Mouse (Mus musculus): ENCODE data around the gene Abhd17a.

GRCm38 (mm10) chr10:80545590-80545989 lies 44.6 kb downstream of the Abhd17a start:
- TF ChIP-seq CTCF (IDR thresholded peaks at IDR 0.05; ENCODE audit: low read depth, low read length) = no peak
- no peak for TF ChIP-seq EP300 (IDR thresholded peaks at IDR 0.05; ENCODE audit: insufficient read depth, low read depth, low read length)
- no peak for TF ChIP-seq POLR2A (IDR thresholded peaks at IDR 0.05; ENCODE audit: insufficient read depth, low read length)

Measured in ES-Bruce4 (cell line).